Mouse (Mus musculus) layer of hippocampus, adult 11-12 months (tissue): ENCODE results near the gene Rbm18.

ENCODE experiments used
- DNase-seq: peaks from one replicate; pipeline ENCODE4 v3.0.0; 2022; ENCODE audit warnings: low spot score

Rbm18 gene

GRCm38 (mm10) chr2:36073781-36074180, 62.8 kb downstream of the Rbm18 start:
- no peak for DNase-seq

GRCm38 (mm10) chr2:36071660-36072305, 64.8 kb downstream of the Rbm18 start:
- DNase-seq, result no peak

GRCm38 (mm10) chr2:36067132-36067531, 69.4 kb downstream of the Rbm18 start:
- no peak for DNase-seq
